Mouse (Mus musculus): Measurements from ENCODE around the gene Rlim.

- TF ChIP-seq GATA1 (IDR thresholded peaks at IDR 0.05; ENCODE audit: borderline replicate concordance, low read length) = no peak
- no peak for TF ChIP-seq FLI1 (IDR thresholded peaks at IDR 0.05; ENCODE audit: low read length)
These were observed 36.1 kb upstream of the Rlim start for GRCm38 (mm10) chrX:104017196-104017595.

All from megakaryocyte, embryonic 14.5 days (primary cell).